Mouse (Mus musculus) testis, adult 2 months (tissue): ENCODE measurements around the gene Etnk1.
"Not testable (repeated sequence)": the region's sequence is repeated elsewhere in the genome, so short reads cannot be mapped to it uniquely, and the experiment has no call there.

ENCODE experiments used
- CTCF ChIP-seq: fragments of 200-500 bp; IDR thresholded peaks from 2 replicates; pipeline ENCODE4 v1.5.1; 2012; ENCODE audit warnings: low read depth, mild to moderate bottlenecking, inconsistent platforms, low read length, moderate library complexity; ENCODE audit not compliant: control insufficient read depth, insufficient read depth, insufficient replicate concordance
- POLR2A ChIP-seq: fragments of 200-500 bp; IDR thresholded peaks from 2 replicates; pipeline ENCODE4 v1.6.1; 2012; ENCODE audit warnings: low read depth, mild to moderate bottlenecking, inconsistent platforms, low read length, moderate library complexity; ENCODE audit not compliant: control insufficient read depth

DNA sequence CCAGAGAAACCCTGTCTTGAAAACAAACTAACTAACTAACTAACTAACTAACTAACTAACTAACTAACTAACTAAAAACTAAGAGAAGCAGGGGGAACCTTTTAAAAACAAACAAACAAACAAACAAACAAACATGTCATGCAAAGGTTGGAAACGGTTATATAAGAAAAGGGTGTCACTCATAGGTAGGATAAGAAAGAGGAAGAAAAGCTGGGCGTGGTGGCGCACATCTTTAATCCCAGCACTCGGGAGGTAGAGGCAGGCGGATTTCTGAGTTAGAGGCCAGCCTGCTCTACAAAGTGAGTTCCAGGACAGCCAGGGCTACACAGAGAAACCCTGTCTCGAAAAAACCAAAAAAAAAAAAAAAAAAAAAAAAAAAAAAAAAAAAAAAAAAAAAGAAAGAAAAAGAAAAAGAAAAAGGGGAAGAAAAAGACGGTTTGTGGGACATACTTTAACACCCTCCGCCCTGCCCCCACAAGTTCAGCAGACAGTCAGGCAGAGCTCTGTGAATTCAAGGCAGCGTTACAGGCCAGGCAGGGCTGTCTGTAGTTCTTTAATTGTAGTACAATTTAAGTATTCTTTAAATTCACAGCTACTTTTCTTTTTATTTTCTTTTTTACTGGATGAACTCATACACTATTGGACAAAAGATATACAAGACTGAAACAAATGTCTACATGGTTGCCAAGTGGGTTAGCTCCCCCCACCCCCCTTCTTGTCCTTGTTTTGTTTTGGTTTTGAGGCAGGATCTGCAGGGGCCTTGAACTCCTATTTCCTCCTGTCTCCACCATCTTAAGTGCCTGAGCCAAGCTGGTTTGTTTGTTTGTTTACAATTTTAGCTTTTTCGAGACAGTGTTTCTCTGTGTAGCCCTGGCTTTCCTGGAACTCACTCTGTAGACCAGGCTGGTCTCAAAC lies 15.7 kb upstream of the Etnk1 start:
- not testable (repeated sequence) for TF ChIP-seq CTCF, POLR2A
